ENCODE assay signal across 8 mouse cellular contexts in the genomic region with DNA sequence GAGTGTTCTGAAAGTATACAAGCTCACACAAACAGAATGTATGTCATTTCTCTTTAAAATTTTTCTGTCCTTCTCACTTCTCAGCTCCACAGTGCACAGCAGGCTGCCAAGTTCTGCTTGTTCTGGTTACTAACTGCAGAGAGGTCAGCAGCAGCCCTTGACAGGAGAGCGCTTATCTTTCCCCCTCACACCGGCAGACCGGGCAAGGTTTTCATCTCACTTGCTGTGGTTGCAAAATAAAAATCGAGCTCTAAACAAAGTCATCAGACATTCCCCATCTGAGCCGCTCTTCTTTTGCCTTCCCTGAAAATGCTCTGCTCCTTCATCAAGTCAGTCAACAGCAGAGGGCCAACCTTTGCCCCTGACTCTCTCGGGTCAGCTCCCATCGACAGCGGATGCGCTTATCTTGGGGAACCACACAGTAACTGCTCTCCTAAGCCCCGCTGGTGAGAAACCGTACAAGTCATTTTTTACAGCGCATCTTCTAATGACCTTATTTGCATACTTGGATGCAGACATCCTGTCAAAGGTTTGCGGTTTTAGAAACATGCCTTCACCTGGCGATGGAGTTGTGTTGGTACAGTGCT.
A peak's percentile ranks its signal among the peaks of the same experiment; 100 is the strongest.
DNase-seq lines count a peak whose midpoint lies in the region; ATAC-seq lines count a peak whose summit lies in the region.

No protein-coding gene starts in this region.

- peaks cover 20% of the 10 kb centered on the region for H3K4me1 ChIP-seq in kidney, embryonic 15.5 days
- peaks cover 8% of the 10 kb centered on the region for H3K4me1 ChIP-seq in hindbrain, embryonic 16.5 days (ENCODE audit: control insufficient read depth, insufficient read depth, low read depth, low read length)
- H3K4me1 ChIP-seq in forebrain, embryonic 10.5 days = peaks cover 28% of the 10 kb centered on the region

- no peaks in the 10 kb centered on the region for H3K36me3 ChIP-seq in kidney, embryonic 15.5 days
- no peaks in the 10 kb centered on the region for H3K36me3 ChIP-seq in hindbrain, embryonic 16.5 days (ENCODE audit: control insufficient read depth, insufficient read depth, low read length)
- no peaks in the 10 kb centered on the region for H3K36me3 ChIP-seq in forebrain, embryonic 10.5 days (replicated peaks)

- no peak overlapping the region for H3K4me3 ChIP-seq in kidney, embryonic 15.5 days (replicated peaks)
- H3K4me3 ChIP-seq in hindbrain, embryonic 16.5 days (ENCODE audit: low read length) = no peak overlapping the region
- H3K4me3 ChIP-seq in forebrain, embryonic 10.5 days = no peak overlapping the region

- 36% methylated on average over 14 of the region's 14 CpGs for WGBS in kidney, embryonic 15.5 days
- WGBS in hindbrain, embryonic 16.5 days = 35% methylated on average over 14 of the region's 14 CpGs
- 63% methylated on average over 14 of the region's 14 CpGs for WGBS in forebrain, embryonic 10.5 days

- H3K27ac ChIP-seq in kidney, embryonic 15.5 days = no peak overlapping the region
- no peak overlapping the region for H3K27ac ChIP-seq in hindbrain, embryonic 16.5 days (ENCODE audit: low read depth, low read length)
- H3K27ac ChIP-seq in forebrain, embryonic 10.5 days = no peak overlapping the region

- no peak overlapping the region for H3K4me2 ChIP-seq in kidney, embryonic 15.5 days
- H3K4me2 ChIP-seq in hindbrain, embryonic 16.5 days (ENCODE audit: low read length) = peak overlapping the region; percentile 21; the same call in 1 of the 2 replicates

- H3K9me3 ChIP-seq in kidney, embryonic 15.5 days (replicated peaks) = no peaks in the 10 kb centered on the region
- no peaks in the 10 kb centered on the region for H3K9me3 ChIP-seq in hindbrain, embryonic 16.5 days (ENCODE audit: control insufficient read depth, low read length)
- no peaks in the 10 kb centered on the region for H3K9me3 ChIP-seq in forebrain, embryonic 10.5 days

- peak; percentile 11 for DNase-seq in kidney, postnatal 14 days
- DNase-seq in T-cell, adult 2 months (ENCODE audit: low spot score) = peak; percentile 1
- DNase-seq in embryo, embryonic 9.5 days (ENCODE audit: extremely low spot score) = peak; percentile 57
- no peak for DNase-seq in frontal cortex, postnatal 36 days (ENCODE audit: low spot score in 2 of 2)
- no peak for DNase-seq in forebrain, embryonic 10.5 days (ENCODE audit: extremely low spot score, low spot score)
- DNase-seq in urinary bladder, postnatal 14 days (ENCODE audit: low spot score) = no peak

- no peaks in the 10 kb centered on the region for H3K27me3 ChIP-seq in kidney, embryonic 15.5 days
- no peaks in the 10 kb centered on the region for H3K27me3 ChIP-seq in hindbrain, embryonic 16.5 days (replicated peaks; ENCODE audit: control insufficient read depth, insufficient read depth, low read length)
- H3K27me3 ChIP-seq in forebrain, embryonic 10.5 days (ENCODE audit: poor library complexity, severe bottlenecking) = no peaks in the 10 kb centered on the region

- ATAC-seq in kidney, embryonic 15.5 days (replicated peaks; ENCODE audit: low FRiP score) = no peak
- ATAC-seq in hindbrain, embryonic 16.5 days = no peak; the same call in 1 of the 2 replicates

- no peak overlapping the region for H3K9ac ChIP-seq in kidney, embryonic 15.5 days
- no peak overlapping the region for H3K9ac ChIP-seq in hindbrain, embryonic 16.5 days (ENCODE audit: low read depth, low read length)

Comparison
In these comparisons a context has a peak if more than half of its experiments do, and no peak if none do; other contexts are left out.
1. DNase-seq: peak in kidney, postnatal 14 days (single experiment), T-cell, adult 2 months (single experiment) and embryo, embryonic 9.5 days (single experiment); none in frontal cortex, postnatal 36 days (0 of 2), forebrain, embryonic 10.5 days (single experiment) and urinary bladder, postnatal 14 days (single experiment).